Mouse (Mus musculus) B cell, adult 62 days (primary cell): ENCODE results near the gene Gm20503. TPM values are rescaled to one million over a fixed set of nuclear protein-coding genes. Genes with fewer than 3 reads are reported as not detected.

Source experiments
- total RNA-seq: library from RNA; stranded (reverse); gene quantifications from 4 replicates; pipeline ENCODE4 v1.2.4, GENCODE M21; 2023

The Gm20503 gene
- total RNA-seq = 0.64 to 1.9 TPM (median 1.8 TPM) in 3 of 4 replicates, not detected in the other

GRCm38 (mm10) chr4:59002948-59003805, at the start of gene Gm20503:
TSS of gene Gm20503 (plus strand) at chr4:59003210.

GRCm38 (mm10) chr4:58986540-58987190, 16.3 kb upstream of the Gm20503 start, which contains the start of gene Ptgr1:
TSS of gene Ptgr1 (minus strand) at chr4:58987119.

GRCm38 (mm10) chr4:58994762-58995161, 8.2 kb upstream of the Gm20503 start, which contains the start of gene Dnajc25:
TSS of gene Dnajc25 (plus strand) at chr4:58995062.

GRCm38 (mm10) chr4:59034918-59035785, 32.1 kb downstream of the Gm20503 start, which contains the start of gene Gng10:
TSS of gene Gng10 (plus strand) at chr4:59035088.

Other genes starting within 250 kb of the Gm20503 start
- 0.20 to 0.56 TPM in 2 of 4 replicates, not detected in the others for gene Olfr267, start 215.5 kb upstream of the Gm20503 start, total RNA-seq
- 105 to 123 TPM (median 118 TPM) in 4 replicates for gene Ecpas, start 90.5 kb upstream of the Gm20503 start, total RNA-seq
- 0.26 TPM in 1 of 4 replicates, not detected in the others for gene Zkscan16, start 59.6 kb upstream of the Gm20503 start, total RNA-seq
- gene Ptgr1, start 16.1 kb upstream of the Gm20503 start, total RNA-seq = 0.24 to 1.2 TPM (median 0.86 TPM) in 4 replicates
- 7.3 to 8.9 TPM (median 8.4 TPM) in 4 replicates for gene Dnajc25, start 8.1 kb upstream of the Gm20503 start, total RNA-seq
- 61.0 to 75.2 TPM (median 70.6 TPM) in 4 replicates for gene Gng10, start 31.9 kb downstream of the Gm20503 start, total RNA-seq
- gene AI481877, start 135.8 kb downstream of the Gm20503 start, total RNA-seq = not detected in 4 replicates
- 99.5 to 115 TPM (median 105 TPM) in 4 replicates for gene Ugcg, start 186.0 kb downstream of the Gm20503 start, total RNA-seq